Mouse (Mus musculus): ENCODE results near the gene Snip1. TPM values are rescaled to one million over a fixed set of nuclear protein-coding genes. Genes with fewer than 3 reads are reported as not detected.

Snip1 gene
- total and polyA plus RNA-seq, 3 experiments = 33.4 to 62.2 (median 40.6) TPM

DNA sequence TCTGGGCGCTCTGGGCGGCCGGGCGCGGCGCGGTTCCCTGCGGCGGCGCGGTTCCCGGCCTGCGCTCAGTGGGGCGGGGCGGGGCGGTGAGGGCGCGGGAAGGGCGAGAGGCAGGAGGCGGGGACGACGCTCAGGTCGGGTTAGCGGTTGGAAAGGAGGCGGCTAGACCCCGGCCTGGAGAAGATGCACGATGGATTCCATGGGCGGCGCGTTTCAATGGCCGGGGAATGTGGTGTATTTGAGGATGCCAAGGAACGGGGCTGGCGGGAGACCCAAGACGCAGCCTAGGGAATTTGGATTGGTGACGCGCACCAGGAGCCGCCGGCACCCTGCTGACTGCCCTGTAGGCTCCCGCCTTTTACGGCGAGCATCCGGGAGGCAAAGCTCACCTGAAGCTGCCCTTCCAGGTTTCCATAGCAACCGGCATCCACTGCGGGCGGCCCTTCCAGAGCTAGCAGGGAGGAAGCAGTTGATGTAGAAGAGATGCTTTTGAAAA is 18.9 kb downstream of the Snip1 start:
- no peak; the same call in 1 of the 2 replicates for TF ChIP-seq KAT2A (conservative IDR thresholded peaks at IDR 0.05; ENCODE audit: low read depth, low read length)
- TF ChIP-seq MEF2A (IDR thresholded peaks at IDR 0.05; ENCODE audit: extremely low read depth, insufficient replicate concordance, low read depth, low read length, poor library complexity, severe bottlenecking) = no peak
- TF ChIP-seq MAX (IDR thresholded peaks at IDR 0.05; ENCODE audit: low read length) = no peak
- TF ChIP-seq SIN3A (IDR thresholded peaks at IDR 0.05; ENCODE audit: low read length) = no peak
- no peak; a peak in 1 of 4 replicates for TF ChIP-seq POLR2A (IDR thresholded peaks at IDR 0.05; ENCODE audit: control insufficient read depth in 1 of 2, insufficient read depth in 1 of 2, low read depth in 1 of 2, low read length in 2 of 2, poor library complexity in 1 of 2)
- TF ChIP-seq MYC (IDR thresholded peaks at IDR 0.05; ENCODE audit: low read depth, low read length) = no peak
- 0 out of 2 replicates have a peak, but pooled peaks have one; percentile 38 for TF ChIP-seq ZMIZ1 (IDR thresholded peaks at IDR 0.05; ENCODE audit: low read depth, low read length)
- TF ChIP-seq MAZ (IDR thresholded peaks at IDR 0.05; ENCODE audit: low read depth, low read length) = 0 out of 2 replicates have a peak, but pooled peaks have one; percentile 42
- no peak for TF ChIP-seq GABPA (IDR thresholded peaks at IDR 0.05; ENCODE audit: low read depth, low read length)
- TF ChIP-seq BHLHE40 (IDR thresholded peaks at IDR 0.05; ENCODE audit: borderline replicate concordance, low read depth, low read length) = no peak
- H3K79me2 ChIP-seq (ENCODE audit: control insufficient read depth, insufficient read depth, low read length, poor library complexity) = peaks cover 13% of the 10 kb centered on the region
- peak overlapping the region; percentile 96 for H3K9ac ChIP-seq (ENCODE audit: control insufficient read depth, low read depth, low read length, poor library complexity, severe bottlenecking)
- DNase-seq (ENCODE audit: low read depth, low spot score) = peak; percentile 85
- H3K4me3 ChIP-seq (ENCODE audit: control insufficient read depth in 1 of 2, insufficient read depth in 1 of 2, low read depth in 2 of 2, low read length in 2 of 2) = peak overlapping the region; percentile 69 to 83
- no peaks in the 10 kb centered on the region for H3K9me3 ChIP-seq (replicated peaks; ENCODE audit: insufficient read depth, low read length)
- no peaks in the 10 kb centered on the region for H3K27me3 ChIP-seq (ENCODE audit: control insufficient read depth in 1 of 2, insufficient read depth in 2 of 2, low read length in 2 of 2)
- H3K4me1 ChIP-seq (ENCODE audit: control insufficient read depth in 1 of 2, insufficient read depth in 2 of 2, low read length in 2 of 2) = peaks cover 0 to 14% of the 10 kb centered on the region in 2 experiments; a peak in 3 of 4 replicates
- peak overlapping the region; percentile 71 for H3K27ac ChIP-seq (ENCODE audit: control insufficient read depth, low read depth, low read length)
- H3K36me3 ChIP-seq (ENCODE audit: control insufficient read depth in 1 of 2, insufficient read depth in 2 of 2, low read length in 2 of 2) = peaks cover 2 to 13% of the 10 kb centered on the region in 2 experiments; a peak in 2 of 4 replicates

DNA sequence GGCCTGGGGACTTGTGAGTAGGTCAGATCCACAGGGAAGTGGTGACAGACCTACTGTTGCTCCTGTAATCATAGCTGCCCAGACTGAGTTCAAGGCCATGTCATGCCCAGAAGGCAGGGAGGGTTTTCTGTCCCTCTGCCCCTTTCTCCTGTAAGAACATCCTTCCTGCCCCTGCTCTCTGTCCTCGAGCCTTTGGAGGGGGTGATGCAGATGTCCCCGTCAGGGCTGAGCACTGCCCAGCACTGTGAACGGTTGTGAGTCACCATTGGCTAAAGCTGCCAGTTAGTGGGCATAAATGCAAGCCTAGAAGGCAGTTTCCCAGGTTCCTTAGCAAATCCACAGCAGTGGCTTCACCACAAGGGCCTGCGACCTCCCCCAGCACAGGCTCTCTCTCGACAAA is 26.6 kb downstream of the Snip1 start:
- Histone ChIP-seq H3K4me3 (ENCODE audit: control insufficient read depth in 1 of 2, insufficient read depth in 1 of 2, low read depth in 2 of 2, low read length in 2 of 2) (no peak overlapping the region), H3K4me1 (ENCODE audit: control insufficient read depth in 1 of 2, insufficient read depth in 2 of 2, low read length in 2 of 2) (no peaks in the 10 kb centered on the region), H3K9me3 (replicated peaks; ENCODE audit: insufficient read depth, low read length) (no peaks in the 10 kb centered on the region), H3K27ac (ENCODE audit: control insufficient read depth, low read depth, low read length) (no peak overlapping the region), H3K36me3 (ENCODE audit: control insufficient read depth in 1 of 2, insufficient read depth in 2 of 2, low read length in 2 of 2) (peaks cover 0 to 2% of the 10 kb centered on the region in 2 experiments; a peak in 1 of 4 replicates), H3K27me3 (ENCODE audit: control insufficient read depth in 1 of 2, insufficient read depth in 2 of 2, low read length in 2 of 2) (no peaks in the 10 kb centered on the region), H3K9ac (ENCODE audit: control insufficient read depth, low read depth, low read length, poor library complexity, severe bottlenecking) (no peak overlapping the region), H3K79me2 (ENCODE audit: control insufficient read depth, insufficient read depth, low read length, poor library complexity) (no peaks in the 10 kb centered on the region; the same call in 1 of the 2 replicates)
- DNase-seq (ENCODE audit: low read depth, low spot score) = no peak
- TF ChIP-seq RAD21 (IDR thresholded peaks at IDR 0.05; ENCODE audit: low read depth, low read length) = no peak
- no peak for TF ChIP-seq TAL1 (IDR thresholded peaks at IDR 0.05; ENCODE audit: low read length)
- TF ChIP-seq NELFE (IDR thresholded peaks at IDR 0.05; ENCODE audit: low read depth, low read length) = no peak
- no peak for TF ChIP-seq MYB (IDR thresholded peaks at IDR 0.05; ENCODE audit: low read depth, low read length)
- no peak for TF ChIP-seq MXI1 (IDR thresholded peaks at IDR 0.05; ENCODE audit: low read depth, low read length)
- TF ChIP-seq MEF2A (IDR thresholded peaks at IDR 0.05; ENCODE audit: extremely low read depth, insufficient replicate concordance, low read depth, low read length, poor library complexity, severe bottlenecking) = no peak
- TF ChIP-seq ETS1 (IDR thresholded peaks at IDR 0.05; ENCODE audit: low read depth, low read length) = no peak
- no peak for TF ChIP-seq BHLHE40 (IDR thresholded peaks at IDR 0.05; ENCODE audit: borderline replicate concordance, low read depth, low read length)
- no peak for TF ChIP-seq KAT2A (conservative IDR thresholded peaks at IDR 0.05; ENCODE audit: low read depth, low read length)
- no peak for TF ChIP-seq GATA1 (IDR thresholded peaks at IDR 0.05; ENCODE audit: low read depth, low read length)
- TF ChIP-seq E2F4 (IDR thresholded peaks at IDR 0.05; ENCODE audit: borderline replicate concordance, low read depth, low read length) = no peak
- no peak for TF ChIP-seq USF1 (IDR thresholded peaks at IDR 0.05; ENCODE audit: low read depth, low read length)
- no peak for TF ChIP-seq MAZ (IDR thresholded peaks at IDR 0.05; ENCODE audit: low read depth, low read length)
- no peak for TF ChIP-seq MAFK (IDR thresholded peaks at IDR 0.05; ENCODE audit: borderline replicate concordance, low read depth, low read length)
